Mouse (Mus musculus) liver, embryonic 14.5 days (tissue): ENCODE measurements around the gene Rph3al.

Source experiments
- CTCF ChIP-seq: IDR thresholded peaks from 2 replicates; pipeline ENCODE4 v1.5.1; 2016; ENCODE audit warnings: antibody characterized with exemption, low read depth, control low read depth
- EP300 ChIP-seq: IDR thresholded peaks from 2 replicates; pipeline ENCODE4 v1.6.1; 2016; ENCODE audit warnings: antibody characterized with exemption, low read depth

DNA sequence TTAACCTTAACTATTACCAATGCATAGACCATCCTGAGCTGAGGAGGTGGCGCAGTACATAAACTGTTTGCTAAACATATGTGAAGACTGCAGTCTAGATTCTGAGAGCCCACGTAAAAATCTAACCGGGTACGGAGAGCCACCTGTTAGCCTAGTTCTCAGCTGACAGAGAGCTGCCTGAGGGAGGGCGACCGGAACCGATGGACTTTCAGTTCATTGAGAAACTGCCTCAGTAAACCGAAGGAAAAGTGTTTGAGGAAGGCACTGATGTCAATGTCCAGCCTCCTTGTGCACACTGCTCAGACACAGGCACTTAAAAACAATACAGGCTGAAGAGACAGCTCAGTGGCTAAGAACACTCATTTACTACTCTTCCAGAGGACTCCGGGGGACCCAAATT is 8.0 kb downstream of the Rph3al start:
- TF ChIP-seq CTCF = no peak
- TF ChIP-seq EP300 = no peak
